Mouse (Mus musculus): ENCODE results near the gene Slc2a8. TPM values are rescaled to one million over a fixed set of nuclear protein-coding genes. Genes with fewer than 3 reads are reported as not detected.

Gene Slc2a8
- polyA plus RNA-seq, 1 experiment from 2014 or later: 10.5 TPM

- Histone ChIP-seq H3K27me3 (ENCODE audit: control insufficient read depth, insufficient read depth, low read length) (no peaks in the 10 kb centered on the region), H3K4me1 (replicated peaks; ENCODE audit: control insufficient read depth, insufficient read depth, low read length) (no peaks in the 10 kb centered on the region), H3K9ac (ENCODE audit: low read depth, low read length) (no peak overlapping the region), H3K4me2 (replicated peaks; ENCODE audit: low read depth, low read length) (no peak overlapping the region), H3K27ac (ENCODE audit: low read depth, low read length) (no peak overlapping the region), H3K4me3 (ENCODE audit: low read depth, low read length) (no peak overlapping the region), H3K36me3 (ENCODE audit: control insufficient read depth, insufficient read depth, low read length) (0 out of 2 replicates have a peak, but pooled peaks cover 8% of the 10 kb centered on the region), H3K9me3 (ENCODE audit: control insufficient read depth, low read length) (no peaks in the 10 kb centered on the region)
- no peak for ATAC-seq (ENCODE audit: low FRiP score)
- DNase-seq (ENCODE audit: low spot score): no peak
- WGBS: 93% methylated on average over 24 of the region's 24 CpGs
These were observed 58.2 kb downstream of the Slc2a8 start for GRCm38 (mm10) chr2:32923551-32924250.

Other genes with a start within 250 kb of the Slc2a8 start
- 2.3 and 3.0 TPM in 2 replicates for gene 6330409D20Rik, start 241.1 kb downstream of the Slc2a8 start, polyA plus RNA-seq (2014; fragmentation: Nextera tagmentation; extraction: Ambion mirVana)
- gene Tor2a, start 224.8 kb downstream of the Slc2a8 start, polyA plus RNA-seq (2014; fragmentation: Nextera tagmentation; extraction: Ambion mirVana): 53.1 and 53.5 TPM in 2 replicates
- gene Ttc16, start 206.4 kb downstream of the Slc2a8 start, polyA plus RNA-seq (2014; fragmentation: Nextera tagmentation; extraction: Ambion mirVana): 0.22 and 0.34 TPM in 2 replicates
- 4.2 and 4.3 TPM in 2 replicates for gene Ptrh1, start 206.3 kb downstream of the Slc2a8 start, polyA plus RNA-seq (2014; fragmentation: Nextera tagmentation; extraction: Ambion mirVana)
- 0.80 and 0.98 TPM in 2 replicates for gene Cfap157, start 197.7 kb downstream of the Slc2a8 start, polyA plus RNA-seq (2014; fragmentation: Nextera tagmentation; extraction: Ambion mirVana)
- gene Stxbp1, start 134.8 kb downstream of the Slc2a8 start, polyA plus RNA-seq (2014; fragmentation: Nextera tagmentation; extraction: Ambion mirVana): 62.8 and 64.7 TPM in 2 replicates
- gene Fam129b, start 106.0 kb downstream of the Slc2a8 start, polyA plus RNA-seq (2014; fragmentation: Nextera tagmentation; extraction: Ambion mirVana): 11.6 and 13.1 TPM in 2 replicates
- 129 and 134 TPM in 2 replicates for gene Rpl12, start 20.5 kb downstream of the Slc2a8 start, polyA plus RNA-seq (2014; fragmentation: Nextera tagmentation; extraction: Ambion mirVana)
- gene Lrsam1, start 20.5 kb downstream of the Slc2a8 start, polyA plus RNA-seq (2014; fragmentation: Nextera tagmentation; extraction: Ambion mirVana): 8.0 and 8.7 TPM in 2 replicates
- gene Garnl3, start 149.6 kb upstream of the Slc2a8 start, polyA plus RNA-seq (2014; fragmentation: Nextera tagmentation; extraction: Ambion mirVana): 14.3 and 18.5 TPM in 2 replicates
- 19.9 and 21.3 TPM in 2 replicates for gene Angptl2, start 234.0 kb upstream of the Slc2a8 start, polyA plus RNA-seq (2014; fragmentation: Nextera tagmentation; extraction: Ambion mirVana)